Mouse (Mus musculus): ENCODE measurements around the gene Tfeb.

GRCm38 (mm10) chr17:47765986-47766385 lies 29.2 kb downstream of the Tfeb start:
- no peak for TF ChIP-seq POLR2A (IDR thresholded peaks at IDR 0.05; ENCODE audit: low read depth, low read length)
- TF ChIP-seq CTCF (conservative IDR thresholded peaks at IDR 0.05; ENCODE audit: insufficient read depth, insufficient read length, low read depth, low read length) = no peak

Data from kidney, adult 2 months (tissue).